Mouse (Mus musculus): ENCODE results near the gene Chd6. TPM values are rescaled to one million over a fixed set of nuclear protein-coding genes. Genes with fewer than 3 reads are reported as not detected.
A peak's percentile ranks its signal among the peaks of the same experiment; 100 is the strongest.

The Chd6 gene
- total RNA-seq (2017), result 59.1 and 67.6 TPM in 2 replicates

GRCm38 (mm10) chr2:161108933-161109371 lies at the start of gene Chd6:
TSS of gene Chd6 (minus strand) at chr2:161109075.
- ATAC-seq (replicated peaks; ENCODE audit: low read depth, poor library complexity, severe bottlenecking), result peak; percentile 98

- ATAC-seq (replicated peaks; ENCODE audit: low read depth, poor library complexity, severe bottlenecking), result no peak
Observed at GRCm38 (mm10) chr2:161150004-161150842, 41.3 kb upstream of the Chd6 start.

DNA sequence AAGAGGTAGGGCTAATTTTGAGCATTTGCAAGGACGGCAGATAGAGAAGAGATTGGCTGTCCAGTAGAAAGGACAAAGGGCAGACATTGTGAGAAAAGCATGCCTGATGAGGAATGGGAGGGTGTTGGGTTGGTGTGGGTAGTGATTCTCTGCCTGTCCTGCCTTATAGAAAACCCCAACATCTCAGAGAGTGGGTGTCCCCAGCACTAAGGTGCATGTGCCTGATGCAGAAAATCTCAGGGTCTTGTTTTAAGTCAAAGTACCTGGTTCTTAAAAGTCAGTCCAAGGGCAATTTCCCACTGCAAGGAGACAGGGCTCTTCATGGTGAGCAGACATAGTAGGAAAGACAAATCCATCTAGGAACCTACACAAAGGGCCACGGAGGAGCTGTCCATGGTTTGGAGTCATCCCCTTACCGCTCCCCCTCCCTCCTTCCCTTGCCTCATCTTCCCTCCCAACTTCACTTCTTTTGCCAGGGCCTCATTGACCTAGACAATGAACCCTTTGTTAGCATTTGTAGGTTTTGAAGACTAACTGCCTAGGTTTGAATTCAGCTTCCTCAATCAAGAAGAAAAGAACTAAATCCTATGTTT lies 39.6 kb upstream of the Chd6 start:
- ATAC-seq (replicated peaks; ENCODE audit: low read depth, poor library complexity, severe bottlenecking), result no peak

GRCm38 (mm10) chr2:161147656-161148427 lies 39.0 kb upstream of the Chd6 start:
- ATAC-seq (replicated peaks; ENCODE audit: low read depth, poor library complexity, severe bottlenecking), result no peak

- ATAC-seq (replicated peaks; ENCODE audit: low read depth, poor library complexity, severe bottlenecking), result no peak
Observed at GRCm38 (mm10) chr2:161144799-161145198, 35.9 kb upstream of the Chd6 start.

GRCm38 (mm10) chr2:161138672-161139536 lies 30.0 kb upstream of the Chd6 start:
- no peak for ATAC-seq (replicated peaks; ENCODE audit: low read depth, poor library complexity, severe bottlenecking)

GRCm38 (mm10) chr2:161136999-161137398 lies 28.1 kb upstream of the Chd6 start:
- ATAC-seq (replicated peaks; ENCODE audit: low read depth, poor library complexity, severe bottlenecking), result no peak

GRCm38 (mm10) chr2:161128367-161129111 lies 19.7 kb upstream of the Chd6 start:
- no peak for ATAC-seq (replicated peaks; ENCODE audit: low read depth, poor library complexity, severe bottlenecking)

- no peak for ATAC-seq (replicated peaks; ENCODE audit: low read depth, poor library complexity, severe bottlenecking)
Observed at GRCm38 (mm10) chr2:161112011-161112410, 3.1 kb upstream of the Chd6 start.

DNA sequence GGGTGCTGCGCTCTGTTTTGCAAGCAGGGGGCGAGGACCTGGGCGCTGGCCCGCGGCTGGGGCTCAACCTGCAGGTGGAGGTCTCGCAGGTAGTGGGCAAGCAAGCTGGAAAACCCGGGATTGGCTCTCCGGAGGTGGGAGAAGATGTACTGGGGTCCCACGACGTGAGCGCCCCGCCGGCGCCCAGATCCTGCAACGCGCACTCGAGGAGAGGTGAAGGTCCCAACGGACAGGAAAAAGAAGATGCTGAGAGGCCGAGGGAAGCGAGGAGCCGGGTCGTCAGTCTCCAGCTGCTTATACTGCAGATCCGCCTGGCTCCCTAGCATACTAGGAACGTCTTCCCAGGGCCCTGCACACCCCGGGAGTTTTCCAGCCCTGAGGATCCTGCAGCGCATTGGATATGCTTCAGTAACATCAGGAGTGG lies 535 bp upstream of the Chd6 start:
- no peak for ATAC-seq (replicated peaks; ENCODE audit: low read depth, poor library complexity, severe bottlenecking)

GRCm38 (mm10) chr2:161108085-161108927 lies 569 bp downstream of the Chd6 start:
- ATAC-seq (replicated peaks; ENCODE audit: low read depth, poor library complexity, severe bottlenecking), result no peak; the same call in 1 of the 2 replicates

- ATAC-seq (replicated peaks; ENCODE audit: low read depth, poor library complexity, severe bottlenecking), result no peak
Observed at GRCm38 (mm10) chr2:161107236-161107635, 1.6 kb downstream of the Chd6 start.

- ATAC-seq (replicated peaks; ENCODE audit: low read depth, poor library complexity, severe bottlenecking), result no peak
Observed at GRCm38 (mm10) chr2:161103769-161104168, 5.1 kb downstream of the Chd6 start.

- 0 out of 2 replicates have a peak, but pooled peaks have one; percentile 22 for ATAC-seq (replicated peaks; ENCODE audit: low read depth, poor library complexity, severe bottlenecking)
Observed at GRCm38 (mm10) chr2:161102102-161102501, 6.8 kb downstream of the Chd6 start.

- no peak for ATAC-seq (replicated peaks; ENCODE audit: low read depth, poor library complexity, severe bottlenecking)
Observed at GRCm38 (mm10) chr2:161097746-161098145, 11.1 kb downstream of the Chd6 start.

DNA sequence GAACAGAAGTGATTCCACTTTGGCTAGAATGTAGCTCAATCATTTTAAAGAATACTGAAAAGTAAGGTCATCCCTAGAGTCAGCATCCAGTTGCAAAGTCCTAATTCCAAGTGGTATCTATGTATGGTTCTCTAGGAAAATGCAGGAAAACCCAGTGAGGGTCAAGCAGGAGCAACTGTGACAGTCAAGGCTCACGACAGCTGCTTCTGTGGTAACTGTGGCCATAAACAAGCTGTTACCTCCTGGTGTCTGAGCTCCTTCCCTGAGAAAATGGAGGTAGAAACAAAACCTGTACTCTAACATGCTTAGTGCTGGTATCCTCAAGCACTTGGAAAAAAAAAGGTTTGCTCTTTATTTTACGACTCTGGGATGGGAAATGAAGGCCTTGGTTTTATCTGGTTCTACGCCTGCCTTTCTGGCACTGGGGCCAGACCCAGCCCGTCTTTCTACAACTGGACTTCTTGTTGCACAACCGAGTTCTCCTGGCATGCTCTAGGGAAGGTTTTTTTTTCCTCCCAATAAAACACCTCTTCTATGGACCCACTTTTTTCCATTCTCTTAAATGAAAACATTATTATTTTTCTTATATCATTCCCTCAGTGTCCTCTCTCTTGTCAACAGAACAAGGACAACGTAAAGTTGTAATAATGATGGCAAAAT lies 18.0 kb downstream of the Chd6 start:
- ATAC-seq (replicated peaks; ENCODE audit: low read depth, poor library complexity, severe bottlenecking), result no peak

- ATAC-seq (replicated peaks; ENCODE audit: low read depth, poor library complexity, severe bottlenecking), result peak; percentile 86
Observed at GRCm38 (mm10) chr2:161090200-161090599, 18.7 kb downstream of the Chd6 start.

- ATAC-seq (replicated peaks; ENCODE audit: low read depth, poor library complexity, severe bottlenecking), result no peak
Observed at GRCm38 (mm10) chr2:161078590-161078989, 30.3 kb downstream of the Chd6 start.

All from common myeloid progenitor, adult 5-6 weeks (primary cell).